Mouse (Mus musculus): ENCODE results near the gene Mtfr1l.
A peak's percentile ranks its signal among the peaks of the same experiment; 100 is the strongest.

Mtfr1l gene

DNA sequence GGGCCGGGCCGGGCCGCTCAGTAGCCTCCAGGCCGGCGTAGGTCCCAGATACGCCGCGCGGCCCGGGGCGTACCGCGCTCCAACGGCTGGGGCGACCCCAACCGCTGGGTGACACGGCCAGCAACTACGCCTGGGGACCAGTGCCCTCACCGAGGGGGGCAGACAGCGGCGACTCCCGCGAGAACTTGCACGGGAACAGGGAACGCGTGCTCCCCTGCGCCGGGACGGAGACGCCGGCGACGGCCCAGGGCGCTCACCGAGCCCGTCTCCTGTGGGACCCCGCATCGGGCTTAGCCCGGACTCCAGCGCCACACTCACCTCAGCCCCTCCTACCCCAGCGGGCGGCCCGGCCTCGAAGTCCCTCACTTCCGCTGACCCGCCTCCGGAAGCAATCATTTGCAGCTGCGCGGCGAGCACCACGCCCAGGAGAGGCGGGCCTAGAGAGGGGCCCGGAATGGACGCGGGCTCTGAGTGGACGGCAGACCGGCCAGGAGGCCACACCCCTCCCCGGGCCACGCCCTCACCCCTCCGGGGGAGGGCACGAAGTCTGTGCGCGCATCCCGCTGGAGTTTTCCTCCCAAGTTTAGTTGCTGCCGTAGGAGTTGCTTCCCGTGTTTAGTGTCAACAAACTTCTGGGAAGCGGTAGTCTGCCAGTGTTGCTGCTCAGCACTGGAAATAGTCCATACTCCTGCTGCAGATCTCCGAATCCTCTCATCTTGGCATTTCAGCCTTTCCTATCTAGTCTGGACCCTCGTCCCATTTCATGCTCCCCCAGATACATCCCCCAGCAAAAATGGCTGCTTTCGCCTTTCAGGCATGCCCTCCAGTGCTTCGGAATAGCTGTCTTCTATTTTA, at the start of gene Mtfr1l:
Gene Mtfr1l, minus strand, starts transcription at position 456 of the 855 bp plus-strand sequence.
- DNase-seq, result peak; percentile 96 to 98

DNA sequence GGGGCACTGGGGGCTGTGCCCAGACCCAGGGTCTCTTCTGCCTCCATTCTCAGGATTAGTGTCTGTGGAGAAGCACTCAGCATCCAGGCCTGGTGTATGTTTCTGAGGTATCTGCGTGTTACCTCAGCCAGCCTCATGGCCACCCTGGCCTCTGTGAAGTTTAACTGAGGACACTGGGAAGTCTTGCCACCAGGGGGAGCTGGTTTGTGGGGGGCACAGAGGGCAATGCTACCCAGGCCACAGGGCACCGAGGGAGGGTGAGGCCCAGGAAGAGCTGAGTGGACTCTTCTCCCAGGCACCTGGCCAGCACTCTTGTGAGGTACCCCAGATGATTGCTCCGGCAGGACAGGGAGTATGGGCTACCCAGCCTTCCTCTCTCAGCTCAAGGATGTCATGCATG, 48.3 kb upstream of the Mtfr1l start:
- peak; percentile 28 to 48 for DNase-seq

DNA sequence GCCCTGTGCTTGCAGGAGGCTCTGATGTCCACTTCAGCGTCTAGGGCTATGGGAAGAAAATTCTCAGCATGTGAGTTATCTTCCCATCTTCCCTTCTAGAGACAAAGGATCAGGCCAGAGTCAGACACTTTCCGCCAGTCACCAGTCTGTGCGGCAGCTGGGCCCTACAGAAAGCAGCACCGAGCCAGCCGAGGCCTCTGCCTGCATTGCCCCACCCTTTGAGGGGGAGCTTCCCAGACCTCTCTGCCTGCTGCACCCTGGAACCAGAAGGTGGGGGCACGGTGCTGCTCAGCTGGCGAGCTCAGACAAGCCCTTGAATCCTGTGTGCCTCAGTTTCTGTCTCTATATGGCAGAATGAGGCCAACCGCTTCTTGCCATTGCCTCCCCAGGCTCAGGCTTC, 46.2 kb upstream of the Mtfr1l start:
- no peak for DNase-seq

DNA sequence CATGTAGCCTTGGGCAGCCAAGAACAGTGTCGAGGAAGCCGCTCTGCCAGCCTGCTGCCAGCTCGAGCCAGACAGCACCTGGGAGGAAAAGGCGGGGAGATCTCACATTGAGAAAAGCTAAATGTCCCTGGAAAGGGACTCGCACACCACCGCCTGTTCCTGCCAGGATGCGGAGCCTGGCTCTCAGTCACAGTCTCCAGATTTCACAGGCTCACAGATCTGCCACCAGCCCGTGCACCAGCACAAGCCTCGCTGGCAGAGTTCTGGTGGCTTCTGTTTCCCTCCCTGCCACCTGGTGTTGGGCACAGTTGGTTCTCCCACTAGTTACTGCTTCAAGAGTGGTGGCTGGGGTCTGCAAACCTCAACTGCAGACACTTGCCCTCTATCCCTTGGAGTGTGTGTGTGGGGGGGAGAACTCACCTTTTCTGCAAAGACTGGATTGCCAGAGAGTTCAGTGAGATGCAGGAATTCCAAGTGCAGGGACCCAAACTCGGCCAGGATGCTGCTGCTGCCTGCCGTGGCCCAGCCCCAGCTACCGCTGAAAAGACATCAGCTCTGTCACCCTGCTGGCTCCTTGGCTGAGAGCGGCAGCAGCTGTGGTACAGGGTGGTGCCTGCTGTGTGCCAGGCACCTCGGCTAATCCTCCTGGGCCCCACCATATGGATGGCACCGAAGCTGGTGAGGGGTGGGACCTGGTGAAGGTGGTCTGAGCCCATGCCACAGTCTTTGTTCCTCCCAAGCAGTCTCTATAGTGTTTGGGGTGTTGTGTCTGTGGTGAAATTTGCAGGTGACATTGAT, 45.4 kb upstream of the Mtfr1l start:
- no peak for DNase-seq

DNA sequence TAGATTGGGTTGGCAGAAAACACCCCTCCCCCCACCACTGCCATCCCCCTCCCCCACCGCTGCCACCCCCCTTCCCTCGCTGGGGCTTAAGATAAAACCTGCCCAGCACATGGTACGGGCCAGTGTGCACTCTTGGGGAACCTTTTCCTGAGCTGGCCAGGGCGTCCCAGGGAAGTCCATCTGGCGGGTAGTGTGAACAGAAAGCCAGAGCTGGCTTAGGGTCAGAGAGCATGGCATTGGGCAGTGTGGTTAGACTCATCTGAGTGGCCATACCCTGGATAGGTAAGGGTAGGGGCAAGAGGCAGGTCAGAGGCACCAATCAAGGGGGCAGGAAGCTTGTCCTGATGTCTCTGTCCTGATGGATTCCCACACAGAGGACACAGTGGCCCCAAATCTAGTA, 44.4 kb upstream of the Mtfr1l start:
- DNase-seq, result no peak

DNA sequence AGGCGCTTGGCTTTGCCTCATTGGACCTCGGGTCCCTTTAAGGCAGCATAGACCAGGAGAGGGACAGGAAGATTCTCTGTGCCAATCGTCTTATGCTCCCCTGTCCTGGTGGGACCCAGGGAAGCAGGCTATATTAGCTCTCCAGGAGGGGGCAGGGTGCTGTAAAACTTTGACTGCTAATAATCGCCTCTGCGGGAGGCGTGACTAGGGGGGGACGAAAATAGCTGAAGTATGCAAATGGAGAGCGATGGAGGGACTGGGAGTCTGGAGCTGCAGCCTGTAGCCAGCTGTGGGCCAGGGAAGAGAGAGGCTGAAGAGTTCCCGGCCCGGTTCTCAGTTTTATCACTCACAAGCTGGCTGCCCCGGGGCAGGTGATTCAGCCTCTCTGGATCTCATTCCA, 44.0 kb upstream of the Mtfr1l start:
- no peak for DNase-seq

DNA sequence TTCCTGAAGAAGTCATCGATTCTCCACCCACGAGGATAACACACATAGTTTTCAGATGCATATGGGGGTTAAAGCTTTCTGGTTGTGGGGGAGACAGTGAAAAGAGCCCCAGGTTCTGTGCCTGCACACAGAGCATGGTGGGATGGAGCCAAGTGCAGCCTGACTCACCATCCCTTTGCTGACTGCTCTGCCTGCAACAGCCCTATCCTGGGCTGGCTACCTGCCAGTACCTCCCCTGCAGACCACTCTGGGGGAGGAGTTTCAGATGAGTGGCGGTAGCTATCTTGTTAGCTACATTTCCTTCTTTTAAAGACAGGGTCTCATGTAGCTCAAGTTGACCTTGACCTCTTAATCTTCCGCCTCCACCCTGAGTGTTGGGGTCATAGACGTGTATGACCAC, 43.2 kb upstream of the Mtfr1l start:
- DNase-seq, result no peak

DNA sequence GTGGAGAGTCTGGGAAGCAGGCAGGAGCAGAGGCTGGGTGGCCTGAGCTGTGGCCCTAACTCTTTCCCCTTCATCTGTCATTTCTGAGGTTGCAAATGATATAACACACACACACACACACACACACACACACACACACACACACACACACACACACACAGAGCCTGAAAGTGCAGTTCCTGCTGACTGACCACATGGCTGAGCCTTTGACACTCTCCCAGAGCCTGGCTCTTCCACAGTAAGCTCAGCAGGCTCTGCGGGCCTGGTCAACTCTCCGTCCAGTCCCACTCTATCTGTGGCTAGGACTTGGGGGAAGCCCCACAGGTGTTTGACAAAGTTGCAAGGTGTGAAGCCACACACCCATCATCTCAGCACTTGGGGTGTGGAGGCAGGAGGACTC, 42.1 kb upstream of the Mtfr1l start:
- no peak for DNase-seq

DNA sequence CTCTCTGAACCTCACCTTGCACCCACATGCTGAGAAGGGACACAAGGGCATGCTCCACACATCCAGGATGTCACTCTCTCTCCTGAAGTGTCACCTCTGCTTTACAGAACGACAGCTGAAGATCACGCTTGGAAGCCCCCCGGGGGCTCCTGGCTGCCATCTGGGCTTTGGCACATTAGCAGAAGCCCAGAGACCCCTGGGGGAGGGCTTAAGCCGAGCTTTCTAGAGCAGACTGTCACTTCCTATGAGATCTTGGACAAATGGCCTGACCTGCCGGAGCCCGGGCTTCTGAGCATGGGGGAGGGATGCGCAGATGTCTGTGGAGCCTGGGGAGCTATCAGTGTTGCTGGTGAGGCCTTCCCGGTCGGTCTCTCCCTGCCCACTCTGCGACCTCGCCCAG, 40.3 kb upstream of the Mtfr1l start:
- no peak for DNase-seq

DNA sequence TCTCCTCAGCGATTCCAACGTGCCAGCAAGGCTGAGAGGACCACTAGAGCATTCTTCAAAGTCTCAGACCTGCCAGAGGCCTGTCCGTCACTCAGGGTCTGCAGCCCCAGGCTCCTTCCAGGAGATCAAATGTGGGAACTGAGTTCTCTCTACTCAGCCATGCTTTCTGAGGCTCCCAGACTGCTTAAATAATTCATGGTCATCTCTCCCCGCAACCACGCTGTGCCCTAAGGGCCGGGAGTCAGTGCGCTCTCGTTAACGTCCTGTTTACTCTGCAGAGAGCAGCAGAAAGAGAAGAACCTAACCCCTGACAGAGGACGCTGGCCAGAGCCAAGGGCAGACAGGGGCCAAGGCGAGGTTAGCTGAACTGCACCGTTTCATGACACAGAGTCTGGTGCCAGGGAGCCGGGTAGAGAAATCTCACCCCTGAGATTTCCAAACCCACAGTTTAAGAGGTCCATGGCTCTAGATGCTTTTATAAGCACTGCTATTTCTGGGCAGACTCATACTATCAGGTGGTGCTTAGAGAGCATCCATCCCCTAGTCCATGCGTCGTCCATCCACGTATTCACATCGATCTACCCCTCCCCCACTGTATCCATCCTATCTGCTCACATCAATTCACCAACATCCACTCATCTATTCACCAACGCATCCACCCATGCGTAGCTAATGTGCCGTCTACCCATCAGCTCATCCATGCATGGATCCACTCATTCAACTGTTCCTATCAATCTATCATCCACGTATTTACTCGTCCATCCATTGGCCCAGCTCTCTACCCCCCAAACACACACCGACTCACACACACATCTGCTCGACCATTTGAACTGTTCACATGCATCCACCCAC, 37.5 kb upstream of the Mtfr1l start:
- no peak for DNase-seq

DNA sequence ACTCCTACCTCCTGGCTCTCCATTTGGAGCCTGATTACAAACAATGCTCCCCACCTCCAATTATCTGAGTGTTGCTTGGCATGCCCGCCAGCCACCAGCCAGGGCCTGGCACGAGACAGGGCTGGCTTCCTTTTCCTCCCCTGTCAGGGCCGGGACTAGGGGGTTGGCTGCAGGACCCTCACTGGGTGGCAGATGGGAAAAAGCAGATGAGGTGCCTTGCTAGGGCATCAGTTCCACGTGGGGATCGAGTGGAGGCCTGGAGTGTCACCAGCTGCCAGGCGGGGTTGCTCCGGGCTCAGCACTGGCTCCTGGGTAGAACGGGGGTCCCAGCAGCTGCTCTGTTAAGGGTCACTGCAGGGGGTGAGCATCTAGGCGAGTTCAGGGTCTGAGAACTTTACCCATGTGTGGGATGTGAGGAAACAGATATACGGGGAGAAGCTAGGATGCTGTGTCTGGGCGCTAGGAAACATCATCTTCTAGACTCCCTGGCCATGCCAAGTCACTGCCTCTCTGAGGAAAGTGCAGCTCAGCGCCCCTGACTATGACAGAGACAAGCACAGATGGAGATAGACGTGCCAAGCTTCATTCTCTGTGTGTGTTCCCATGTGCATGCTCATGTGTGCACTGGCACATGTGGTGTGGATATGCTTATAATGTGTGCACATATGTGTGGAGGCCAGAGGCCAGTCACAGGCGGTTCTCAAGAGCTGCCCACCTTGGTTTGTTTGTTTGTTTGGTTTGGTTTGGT, 35.7 kb upstream of the Mtfr1l start:
- no peak for DNase-seq

DNA sequence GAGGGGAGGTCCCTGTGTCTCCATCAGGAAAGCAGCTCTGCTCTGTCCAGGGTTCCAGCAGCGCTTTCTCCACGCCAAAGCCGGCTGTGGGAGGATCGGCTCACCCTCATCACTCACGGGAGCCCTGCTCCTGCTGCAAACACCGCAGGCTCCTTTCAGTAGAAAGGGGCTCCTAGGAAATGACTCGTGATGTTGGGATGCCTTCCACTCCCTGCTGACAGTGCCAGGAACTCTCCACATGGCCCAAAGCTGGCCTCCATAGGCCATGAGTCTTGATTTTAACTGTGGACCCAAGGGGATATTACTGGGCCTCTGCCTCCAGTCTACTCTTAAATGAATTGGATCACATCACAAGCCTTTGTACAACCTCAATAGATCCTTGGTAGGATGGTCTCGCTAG, 34.6 kb upstream of the Mtfr1l start:
- no peak for DNase-seq

DNA sequence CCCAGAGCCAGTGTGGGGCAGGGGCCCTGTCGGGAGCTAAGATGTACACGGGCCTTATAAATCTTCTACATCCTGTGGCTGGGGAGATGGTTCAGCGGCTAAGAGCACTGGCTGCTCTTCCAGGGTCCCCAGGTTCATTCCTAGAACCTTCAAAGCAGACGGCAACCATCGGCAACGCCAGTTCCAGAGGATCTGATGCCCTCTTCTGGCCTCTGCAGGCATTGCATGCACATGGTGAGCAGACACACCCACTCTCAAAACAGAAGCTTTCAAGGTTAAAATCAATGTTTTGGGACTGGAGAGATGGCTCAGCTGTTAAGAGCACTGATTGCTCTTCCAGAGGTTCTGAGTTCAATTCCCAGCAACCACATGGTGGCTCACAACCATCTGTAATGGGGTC, 34.0 kb upstream of the Mtfr1l start:
- no peak for DNase-seq

DNA sequence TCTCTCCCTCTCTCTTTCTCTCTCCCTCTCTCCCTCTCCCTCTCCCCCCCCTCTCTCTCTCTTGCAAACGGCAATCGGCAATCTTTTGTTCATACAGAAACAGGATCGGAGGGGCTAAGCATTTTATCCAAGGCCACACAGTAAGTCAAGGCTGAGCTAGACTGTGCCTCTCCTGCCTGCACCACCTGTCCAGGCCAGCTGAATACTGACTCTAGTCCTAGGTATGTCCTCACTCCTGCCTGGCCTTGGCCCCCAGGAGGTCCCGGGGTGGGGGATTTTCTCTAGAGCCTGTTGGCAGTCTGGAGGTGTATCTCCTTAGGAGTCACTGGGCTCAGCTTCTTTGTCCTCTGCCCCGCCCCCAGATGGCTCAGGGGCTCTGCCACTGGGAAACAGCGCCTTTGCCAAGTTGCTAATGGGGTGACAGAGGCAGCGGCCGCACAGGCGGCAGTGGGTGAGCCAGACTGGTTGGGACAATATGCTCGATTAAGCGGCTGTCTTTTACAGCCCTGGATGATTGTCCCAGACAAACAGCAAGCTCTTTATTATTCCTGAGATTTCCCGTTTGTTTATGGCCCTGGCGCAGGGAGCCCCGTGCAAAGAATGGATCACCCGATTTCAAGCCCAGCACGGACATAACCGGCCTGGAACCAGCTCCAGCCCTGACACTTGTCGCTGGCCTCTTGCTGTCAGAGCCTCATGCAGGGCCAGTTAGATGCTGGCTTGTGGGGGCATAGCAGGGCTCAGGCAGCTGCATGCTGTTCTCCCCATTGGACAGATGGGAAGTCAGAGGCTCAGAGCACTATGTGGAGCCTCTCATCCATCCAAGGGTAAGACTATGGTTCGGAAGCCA, 32.4 kb upstream of the Mtfr1l start:
- DNase-seq, result no peak

DNA sequence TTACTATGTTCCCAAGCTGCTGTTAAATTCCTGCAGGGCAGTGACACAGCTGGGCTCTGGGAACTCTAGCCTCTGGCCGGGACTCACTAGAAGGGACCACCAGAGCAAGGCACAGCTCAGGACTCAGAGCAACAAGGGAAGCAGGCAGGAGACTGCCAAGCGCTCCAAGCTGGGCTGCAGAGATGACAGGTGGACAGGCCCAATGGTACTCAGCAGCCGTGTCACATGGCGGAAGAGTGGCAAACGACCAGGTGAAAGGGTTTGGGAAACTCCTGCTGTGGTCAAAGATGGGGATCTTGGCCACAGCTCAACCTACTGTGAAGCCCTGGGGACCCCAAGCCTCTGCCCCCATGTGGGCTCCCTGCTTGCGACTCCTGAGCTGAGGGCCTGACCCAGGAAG, 28.9 kb upstream of the Mtfr1l start:
- DNase-seq, result no peak

DNA sequence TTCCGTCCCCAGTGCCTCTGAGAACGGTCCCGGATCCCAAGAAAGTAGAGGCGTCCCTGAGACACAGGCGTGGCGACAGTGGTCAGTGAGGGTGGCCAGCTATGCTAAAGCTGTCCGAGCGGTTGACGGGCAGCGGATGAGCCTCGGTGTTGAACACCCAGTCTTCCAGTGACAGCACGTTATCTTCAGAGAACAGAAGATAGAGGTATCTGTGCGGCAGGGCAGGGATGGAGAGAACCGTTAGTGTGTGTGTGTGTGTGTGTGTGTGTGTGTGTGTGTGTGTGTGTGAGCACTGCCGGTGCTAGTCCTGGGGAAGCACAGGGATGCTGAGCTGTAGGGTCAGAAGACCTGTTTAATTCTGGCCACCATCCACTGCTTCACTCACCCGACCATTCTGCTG, 28.4 kb upstream of the Mtfr1l start:
- no peak for DNase-seq

DNA sequence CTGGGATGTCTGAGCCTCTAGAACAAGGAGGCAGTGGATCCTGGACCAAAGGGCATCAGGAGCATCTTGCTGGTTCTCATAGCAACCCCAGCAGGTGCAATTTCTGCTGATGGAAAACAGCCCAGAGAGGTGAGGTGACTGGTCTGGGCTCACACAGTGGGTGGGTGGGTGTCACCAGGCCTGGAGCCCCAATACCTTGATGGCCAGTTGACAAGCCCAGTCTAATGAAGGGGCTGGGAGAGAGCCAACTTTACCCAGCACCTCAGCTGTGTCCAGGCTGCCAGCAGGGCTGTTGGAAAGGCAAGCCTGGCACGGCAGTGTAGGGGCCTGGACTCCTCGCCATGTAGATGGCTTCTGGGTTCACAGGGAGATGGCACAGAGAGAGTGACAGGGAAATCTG, 26.8 kb upstream of the Mtfr1l start:
- no peak for DNase-seq

DNA sequence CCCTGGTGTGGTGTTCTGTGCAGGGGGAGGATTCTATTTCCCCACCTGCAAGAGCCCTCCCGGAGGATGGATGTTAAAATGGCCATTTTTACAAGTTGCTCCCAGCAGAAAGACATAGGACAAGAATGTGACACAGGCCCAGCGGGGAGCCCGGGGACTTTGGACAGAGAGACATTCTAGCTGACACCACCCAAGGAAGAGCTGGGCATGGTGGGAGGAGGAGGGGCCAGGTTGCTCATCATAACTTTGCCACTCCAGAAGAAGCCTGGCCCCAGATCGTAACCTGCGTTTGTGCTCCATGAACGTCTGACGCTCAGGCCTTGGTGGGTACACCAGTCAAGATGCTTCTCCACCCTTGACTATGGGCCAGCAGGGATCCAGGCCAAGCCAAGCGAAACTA, 25.5 kb upstream of the Mtfr1l start:
- no peak for DNase-seq

DNA sequence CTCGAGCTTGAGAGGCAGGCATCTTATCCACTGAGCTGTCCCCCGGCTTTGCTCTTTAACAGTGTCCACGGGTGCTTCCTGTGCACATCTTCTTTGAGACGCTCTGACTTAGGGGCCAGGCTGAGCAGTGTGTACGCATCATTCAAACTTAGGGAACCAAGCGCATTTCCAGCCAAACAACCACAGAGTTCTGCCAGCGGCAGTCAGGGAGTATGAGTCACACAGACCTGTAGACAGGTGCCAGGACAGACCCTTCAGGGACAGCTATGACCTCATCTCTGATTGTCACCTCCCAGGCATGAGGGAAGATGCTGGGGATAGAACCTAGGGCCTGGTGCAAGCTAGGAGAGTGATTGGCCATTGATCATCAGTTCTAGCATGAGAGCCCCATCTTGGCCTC, 24.0 kb upstream of the Mtfr1l start:
- DNase-seq, result no peak

DNA sequence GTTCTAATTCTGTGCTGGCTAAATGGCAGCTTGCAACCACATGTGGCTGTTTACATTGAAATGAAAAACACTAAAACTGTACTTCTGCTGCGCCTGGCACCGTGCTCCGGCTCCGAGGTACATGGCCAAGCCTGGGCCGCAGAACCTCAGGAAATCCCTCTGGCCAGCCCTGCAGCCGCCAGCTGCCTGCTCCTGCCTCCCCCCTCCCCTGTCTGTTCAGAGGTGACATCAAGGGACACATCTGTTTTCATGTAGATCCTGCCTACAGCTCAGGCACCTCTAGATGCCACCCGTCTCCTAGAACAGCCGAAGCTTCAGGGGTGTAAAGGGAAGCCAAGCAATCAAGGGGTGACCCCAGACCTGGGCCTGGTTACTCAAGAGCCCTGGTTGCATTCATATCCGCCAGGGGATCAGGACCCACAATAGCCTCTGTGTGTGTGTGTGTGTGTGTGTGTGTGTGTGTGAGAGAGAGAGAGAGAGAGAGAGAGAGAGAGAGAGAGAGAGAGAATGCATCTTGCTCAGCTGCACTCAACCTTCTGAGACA, 23.5 kb upstream of the Mtfr1l start:
- peak; percentile 33 to 52 for DNase-seq

DNA sequence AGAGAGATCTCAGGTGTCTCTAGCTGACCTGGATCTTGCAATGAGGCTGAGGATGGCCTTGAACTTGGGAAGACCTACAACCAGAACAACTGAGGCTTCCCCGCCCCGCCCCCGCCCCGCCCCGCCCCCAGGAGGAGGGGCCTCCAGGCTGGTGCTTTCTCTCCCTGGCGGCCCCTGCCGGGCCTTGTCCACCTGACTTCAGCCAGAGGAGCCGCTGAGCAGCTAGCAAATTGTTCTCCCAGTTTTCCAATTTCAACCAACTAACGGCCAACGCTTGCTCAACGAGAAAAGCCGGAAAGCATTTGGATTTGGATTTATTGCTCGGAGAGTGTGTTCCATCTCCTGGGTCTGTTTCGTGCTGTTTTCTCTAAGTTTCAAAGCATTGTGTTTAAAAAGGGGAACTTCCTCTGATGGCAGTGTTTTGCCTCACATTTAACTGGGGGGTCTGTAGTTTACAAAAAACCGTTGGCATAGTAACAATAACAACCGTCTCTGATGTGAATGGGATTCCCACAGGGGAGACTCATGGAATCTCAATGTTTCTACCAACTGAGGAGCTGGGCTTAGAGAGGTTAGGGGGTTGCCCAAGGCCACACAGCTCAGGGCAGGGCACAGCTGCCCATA, 22.6 kb upstream of the Mtfr1l start:
- DNase-seq, result no peak

Measured in thymus, postnatal 36 days (tissue).